Mouse (Mus musculus) thymus, adult 2 months (tissue): ENCODE measurements around the gene Inha. TPM values are rescaled to one million over a fixed set of nuclear protein-coding genes. Genes with fewer than 3 reads are reported as not detected.
A peak's percentile ranks its signal among the peaks of the same experiment; 100 is the strongest.

Source experiments
- DNase-seq: peaks from one replicate; pipeline ENCODE4 v3.0.0; 2021
- H3K27ac ChIP-seq: fragments of 200-500 bp; 2 replicates; pipeline ENCODE4 v1.5.1; 2012; ENCODE audit warnings: low read length, control low read depth; ENCODE audit not compliant: control insufficient read depth, insufficient read depth
- H3K27me3 ChIP-seq: fragments of 200-500 bp; 2 replicates; pipeline ENCODE4 v1.6.1; 2012; ENCODE audit warnings: mild to moderate bottlenecking, low read length, moderate library complexity, mixed read lengths; ENCODE audit not compliant: control insufficient read depth, insufficient read depth
- H3K36me3 ChIP-seq: fragments of 200-500 bp; 2 replicates; pipeline ENCODE4 v1.6.1; 2012; ENCODE audit warnings: mild to moderate bottlenecking, low read length, moderate library complexity; ENCODE audit not compliant: control insufficient read depth, insufficient read depth
- H3K4me1 ChIP-seq: fragments of 200-500 bp; replicated peaks from 2 replicates; pipeline ENCODE4 v1.6.1; 2012; ENCODE audit warnings: low read length; ENCODE audit not compliant: control insufficient read depth, insufficient read depth
- H3K4me3 ChIP-seq: fragments of 200-500 bp; 2 replicates; pipeline ENCODE4 v1.5.1; 2012; ENCODE audit warnings: mild to moderate bottlenecking, low read length, control low read depth, moderate library complexity; ENCODE audit not compliant: control insufficient read depth, insufficient read depth
- CTCF ChIP-seq: fragments of 200-500 bp; IDR thresholded peaks from 2 replicates; pipeline ENCODE4 v1.5.1; 2012; ENCODE audit warnings: mild to moderate bottlenecking, control low read depth, low read length, moderate library complexity, borderline replicate concordance; ENCODE audit not compliant: control insufficient read depth, poor library complexity, insufficient read depth; ENCODE audit errors: extremely low read depth
- POLR2A ChIP-seq: fragments of 200-500 bp; IDR thresholded peaks from 2 replicates; pipeline ENCODE4 v1.6.1; 2012; ENCODE audit warnings: mild to moderate bottlenecking, low read length, control low read depth, moderate library complexity; ENCODE audit not compliant: control insufficient read depth, poor library complexity, insufficient read depth; ENCODE audit errors: extremely low read depth
- WGBS: fragments of 180-500 bp; shearing (Covaris S2); methylation state at CpG from one replicate; pipeline ENCODE4 v1.1.7; 2018; 5-methylcytosine and 5-hydroxymethylcytosine counted together
- polyA plus RNA-seq: library from polyadenylated mRNA; depleted of rRNA; stranded (reverse); fragments of >200 nt; gene quantifications from 2 replicates; pipeline ENCODE4 v1.2.3, GENCODE M21; 2012; rRNA removed

The Inha gene
- 9.6 and 19.9 TPM in 2 replicates for polyA plus RNA-seq

DNA sequence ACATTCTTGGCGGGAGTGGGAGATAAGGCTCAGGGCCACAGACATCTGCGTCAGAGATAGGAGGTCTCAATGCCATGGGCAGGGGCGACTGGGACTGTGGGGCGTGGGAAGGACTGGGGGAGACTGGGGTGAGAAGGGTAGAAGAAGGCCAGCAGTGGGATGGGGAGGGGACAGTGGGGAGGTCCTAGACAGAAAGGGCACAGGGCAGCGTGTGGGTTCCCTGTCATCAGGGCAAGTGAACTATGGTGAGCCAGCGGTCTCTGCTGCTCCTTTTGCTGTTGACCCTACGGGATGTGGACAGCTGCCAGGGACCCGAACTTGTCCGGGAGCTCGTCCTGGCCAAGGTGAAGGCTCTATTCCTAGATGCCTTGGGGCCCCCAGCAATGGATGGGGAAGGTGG is at the start of gene Inha:
Gene Inha, plus strand, starts transcription at position 72 of the 400 bp plus-strand sequence.
- DNase-seq, result no peak
- H3K4me3 ChIP-seq, result peak within 1 kb of the TSS; percentile 41
- peaks cover 18% of the 10 kb centered on the region; the same call in 1 of the 2 replicates for H3K27me3 ChIP-seq
- TF ChIP-seq CTCF (no peak), POLR2A (no peak)
- H3K36me3 ChIP-seq, result no peaks in the 10 kb centered on the region
- H3K27ac ChIP-seq, result no peak within 1 kb of the TSS
- H3K4me1 ChIP-seq, result peaks cover 10% of the 10 kb centered on the region
- WGBS, result 95% methylated on average over 10 of the region's 10 CpGs

DNA sequence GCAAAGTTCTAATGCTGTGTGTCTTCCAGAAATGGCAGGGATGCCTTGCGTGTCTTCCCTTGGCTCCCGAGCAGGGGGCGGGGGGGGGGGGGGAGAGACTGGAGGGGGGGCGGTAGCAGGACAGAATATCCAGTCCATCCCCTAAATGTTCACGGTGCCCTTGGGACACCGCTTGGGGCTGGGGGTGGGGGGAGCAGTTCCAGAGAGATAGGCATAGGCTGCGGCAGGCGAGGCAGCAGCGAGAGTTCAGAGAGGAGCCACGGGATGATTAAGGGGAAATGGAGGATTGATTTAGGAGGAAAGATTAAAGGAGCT is 49.2 kb upstream of the Inha start:
- H3K27ac ChIP-seq, result no peak overlapping the region
- TF ChIP-seq POLR2A (no peak), CTCF (no peak)
- no peak for DNase-seq
- peaks cover 7% of the 10 kb centered on the region; the same call in 1 of the 2 replicates for H3K27me3 ChIP-seq
- WGBS, result 11% methylated on average over 10 of the region's 10 CpGs
- H3K4me3 ChIP-seq, result no peak overlapping the region
- no peaks in the 10 kb centered on the region for H3K36me3 ChIP-seq
- no peaks in the 10 kb centered on the region for H3K4me1 ChIP-seq

DNA sequence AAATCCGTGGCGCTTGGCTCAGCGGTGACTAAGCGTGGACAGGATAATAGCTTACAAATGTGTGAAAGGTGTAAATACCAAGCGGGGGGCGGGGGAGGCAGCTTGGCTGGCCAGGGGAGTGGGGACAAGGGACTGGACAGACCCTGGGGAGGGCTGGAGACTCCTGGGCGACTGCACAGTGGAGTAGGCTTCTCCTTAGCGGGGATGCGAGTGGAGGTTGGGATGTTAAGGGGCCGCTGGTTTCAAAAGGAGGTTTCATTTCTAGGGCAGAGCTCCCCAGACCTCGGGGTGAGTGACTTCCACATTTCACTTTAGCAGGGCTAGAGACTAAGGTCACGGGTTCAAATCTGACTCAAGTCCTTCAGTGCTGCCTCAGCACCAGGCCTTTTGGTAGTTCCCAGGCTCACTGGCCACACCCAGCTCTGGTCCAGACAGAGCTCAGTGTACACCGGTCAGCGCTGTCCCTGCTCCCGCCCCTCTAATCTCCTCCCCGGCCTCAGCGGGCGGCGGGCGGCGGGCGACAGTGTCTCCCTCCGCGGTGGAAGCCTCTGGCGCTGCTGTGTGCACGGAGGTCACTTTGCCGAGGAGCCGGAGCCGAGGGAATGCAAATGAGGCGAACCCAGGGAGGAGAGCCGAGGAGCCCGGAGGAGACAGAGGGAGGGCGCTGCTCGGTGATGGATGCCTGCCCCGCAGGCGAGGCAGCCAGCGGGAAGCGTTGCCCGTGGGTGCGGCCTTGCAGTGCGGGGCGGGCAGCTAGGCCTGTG is 48.7 kb upstream of the Inha start:
- DNase-seq, result no peak
- TF ChIP-seq POLR2A (no peak), CTCF (no peak)
- Histone ChIP-seq H3K27ac (no peak overlapping the region), H3K4me1 (no peaks in the 10 kb centered on the region), H3K27me3 (peaks cover 7% of the 10 kb centered on the region; the same call in 1 of the 2 replicates), H3K36me3 (no peaks in the 10 kb centered on the region), H3K4me3 (no peak overlapping the region)
- WGBS, result 10% methylated on average over 42 of the region's 42 CpGs

DNA sequence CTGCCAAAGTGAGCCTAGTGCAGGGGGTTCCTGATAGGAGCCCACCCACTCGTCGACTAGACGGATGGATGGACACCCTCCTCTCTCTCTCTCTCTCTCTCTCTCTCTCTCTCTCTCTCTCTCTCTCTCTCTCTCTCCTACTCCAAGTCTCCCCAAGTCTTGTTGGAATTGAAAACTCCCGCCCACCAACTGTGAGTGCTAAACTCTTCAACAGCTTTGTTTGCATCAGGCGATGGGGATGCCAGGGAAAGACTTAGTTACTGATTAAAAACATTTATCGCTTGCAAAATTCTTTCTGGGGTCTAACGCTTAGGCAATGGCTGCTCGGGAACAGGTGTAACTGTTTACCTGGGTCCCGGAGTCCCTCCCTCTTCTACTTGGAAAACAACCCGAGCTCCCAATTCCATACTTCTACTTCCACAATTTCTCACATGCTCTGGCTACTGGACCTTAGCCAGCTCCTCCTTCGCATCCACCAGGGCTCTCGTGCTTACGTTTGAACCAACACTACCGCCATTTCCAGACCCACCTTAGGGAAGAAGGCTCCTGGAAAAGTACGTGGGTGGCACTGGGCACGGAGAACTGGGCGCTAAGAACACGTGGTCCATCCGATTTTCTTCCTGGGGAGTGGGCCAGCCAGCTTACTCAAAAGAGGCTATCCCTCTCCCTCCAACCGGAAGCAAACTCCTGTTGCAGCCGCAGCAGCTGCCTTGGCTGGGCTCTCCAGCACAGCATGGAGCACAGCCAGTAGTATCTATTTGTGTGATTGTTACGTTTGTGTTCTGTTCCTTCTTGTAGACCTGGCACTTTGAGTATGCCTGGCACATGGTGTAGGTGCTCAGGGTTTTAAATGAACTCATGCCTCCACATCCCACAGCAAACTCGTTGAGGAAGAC is 47.8 kb upstream of the Inha start:
- H3K27me3 ChIP-seq, result peaks cover 7% of the 10 kb centered on the region; the same call in 1 of the 2 replicates
- H3K4me1 ChIP-seq, result no peaks in the 10 kb centered on the region
- H3K36me3 ChIP-seq, result no peaks in the 10 kb centered on the region
- TF ChIP-seq POLR2A, result no peak
- no peak for TF ChIP-seq CTCF
- no peak overlapping the region for H3K27ac ChIP-seq
- 30% methylated on average over 23 of the region's 23 CpGs for WGBS
- H3K4me3 ChIP-seq, result no peak overlapping the region
- no peak for DNase-seq

DNA sequence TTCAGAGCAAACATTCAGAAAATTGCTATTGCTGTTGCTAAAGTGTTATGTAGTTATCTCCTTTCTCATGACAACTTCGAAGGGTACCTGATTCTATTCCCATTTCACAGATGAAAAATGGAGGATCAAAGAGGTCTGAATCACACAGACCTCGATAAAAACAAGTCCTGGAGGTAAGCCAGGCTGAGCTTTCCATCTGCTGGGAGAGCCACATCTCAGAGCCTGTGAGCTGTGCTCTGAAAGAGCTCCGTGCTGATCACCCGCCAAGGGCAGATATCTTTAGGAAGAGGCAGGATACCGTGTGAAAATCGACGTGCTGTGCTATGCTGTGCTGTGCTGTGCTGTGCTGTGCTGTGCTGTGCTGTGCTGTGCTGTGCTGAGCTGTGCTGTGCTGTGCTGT is 46.6 kb upstream of the Inha start:
- TF ChIP-seq POLR2A (no peak), CTCF (no peak)
- H3K4me1 ChIP-seq, result no peaks in the 10 kb centered on the region
- H3K27me3 ChIP-seq, result peaks cover 7% of the 10 kb centered on the region; the same call in 1 of the 2 replicates
- H3K27ac ChIP-seq, result no peak overlapping the region
- DNase-seq, result no peak
- WGBS, result 81% methylated on average over 7 of the region's 7 CpGs
- no peaks in the 10 kb centered on the region for H3K36me3 ChIP-seq
- no peak overlapping the region for H3K4me3 ChIP-seq

DNA sequence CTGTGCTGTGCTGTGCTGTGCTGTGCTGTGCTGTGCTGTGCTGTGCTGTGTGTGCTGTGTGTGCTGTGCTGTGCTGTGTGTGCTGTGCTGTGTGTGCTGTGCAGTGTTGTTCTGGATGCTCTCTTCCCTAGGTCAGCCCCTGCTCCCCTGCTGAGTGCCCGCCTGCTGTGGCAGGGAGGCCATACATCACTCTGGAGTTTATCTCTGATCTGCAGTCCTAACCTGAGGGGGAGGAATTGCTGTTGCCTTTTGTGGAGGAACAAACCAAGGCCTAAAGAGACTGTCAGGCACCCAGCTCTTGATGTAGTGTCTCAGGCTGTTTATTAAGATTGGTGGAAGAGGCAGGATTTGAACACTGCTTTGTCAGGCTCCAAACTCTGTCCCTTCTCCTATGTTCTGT is 44.2 kb upstream of the Inha start:
- 57% methylated on average over 1 of the region's 1 CpGs for WGBS
- Histone ChIP-seq H3K27ac (no peak overlapping the region), H3K4me3 (no peak overlapping the region), H3K4me1 (no peaks in the 10 kb centered on the region), H3K27me3 (peaks cover 5% of the 10 kb centered on the region; the same call in 1 of the 2 replicates), H3K36me3 (no peaks in the 10 kb centered on the region)
- no peak for DNase-seq
- no peak for TF ChIP-seq CTCF
- TF ChIP-seq POLR2A, result no peak
